Mouse (Mus musculus): ENCODE data around the gene Ugt2b34.
"Not testable (repeated sequence)": the region's sequence is repeated elsewhere in the genome, so short reads cannot be mapped to it uniquely, and the experiment has no call there.

Gene Ugt2b34

GRCm38 (mm10) chr5:86906758-86907157, at the start of gene Ugt2b34:
Gene Ugt2b34, minus strand, starts transcription at chr5:86906937.
- in situ Hi-C loops (cut with MboI): no loop called here

- in situ Hi-C loops (cut with MboI): no loop called here
Measured at GRCm38 (mm10) chr5:86942111-86942510, 35.4 kb upstream of the Ugt2b34 start.

DNA sequence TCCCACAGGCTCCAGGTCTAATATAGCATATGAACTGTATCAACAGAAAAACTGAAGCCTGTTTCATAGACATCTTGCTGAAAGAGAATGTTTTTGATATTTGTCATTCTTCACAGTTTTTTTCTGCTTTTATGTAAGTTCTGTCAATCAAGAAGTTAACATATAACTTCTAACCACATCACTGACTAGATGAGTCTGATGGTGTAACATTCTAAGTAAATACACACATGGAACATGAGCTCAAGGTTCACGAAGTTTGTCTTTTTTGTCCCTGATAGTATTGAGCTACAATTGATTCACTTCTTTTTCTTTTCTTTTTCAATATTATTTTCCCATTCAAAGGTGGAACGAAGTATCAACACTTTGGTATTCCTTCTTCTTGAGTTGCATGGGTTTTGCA, 19.7 kb upstream of the Ugt2b34 start, which contains the start of gene Ugt2b1:
Gene Ugt2b1 (minus strand): TSS at position 105 of the 400 bp plus-strand sequence.
- in situ Hi-C loops (cut with MboI): no loop called here

GRCm38 (mm10) chr5:86920661-86921233, 14.0 kb upstream of the Ugt2b34 start:
- in situ Hi-C loops (cut with MboI): no loop called here

DNA sequence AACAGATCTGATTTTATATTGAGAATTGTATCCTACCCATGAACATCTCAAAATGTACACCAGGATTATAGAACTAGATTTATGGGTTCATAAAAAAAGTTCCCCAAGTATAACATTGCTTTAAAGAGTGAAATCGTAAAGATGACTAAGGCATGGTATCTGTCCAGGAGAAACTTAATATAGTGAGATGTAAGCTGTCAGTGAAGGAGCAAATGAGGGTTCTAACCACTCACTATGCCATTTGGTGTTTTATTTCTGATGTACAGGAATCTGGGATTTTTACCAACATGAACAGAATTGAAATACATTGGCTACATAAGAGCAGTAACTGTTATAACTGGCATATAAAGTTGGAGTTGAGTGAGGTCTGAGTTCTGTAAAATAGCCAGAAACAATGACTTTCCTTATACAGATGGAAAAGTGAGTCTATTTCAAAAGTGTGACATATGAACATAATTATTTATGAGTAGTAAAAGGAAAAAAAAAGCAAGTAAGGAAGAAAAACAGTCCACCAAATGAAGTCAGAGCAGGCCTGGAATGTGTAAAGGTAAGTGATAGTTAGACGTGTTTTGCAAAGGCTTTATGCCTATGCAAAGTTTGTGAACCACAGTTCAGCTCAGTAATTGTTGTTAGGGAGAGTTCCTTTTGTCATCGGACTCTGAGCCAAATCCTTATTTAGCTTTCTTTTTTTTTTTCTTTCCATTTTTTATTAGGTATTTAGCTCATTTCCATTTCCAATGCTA, 4.8 kb upstream of the Ugt2b34 start:
- in situ Hi-C loops (cut with MboI): no loop called here

- in situ Hi-C loops (cut with MboI): no loop called here
Measured at GRCm38 (mm10) chr5:86910770-86911169, 4.0 kb upstream of the Ugt2b34 start.

DNA sequence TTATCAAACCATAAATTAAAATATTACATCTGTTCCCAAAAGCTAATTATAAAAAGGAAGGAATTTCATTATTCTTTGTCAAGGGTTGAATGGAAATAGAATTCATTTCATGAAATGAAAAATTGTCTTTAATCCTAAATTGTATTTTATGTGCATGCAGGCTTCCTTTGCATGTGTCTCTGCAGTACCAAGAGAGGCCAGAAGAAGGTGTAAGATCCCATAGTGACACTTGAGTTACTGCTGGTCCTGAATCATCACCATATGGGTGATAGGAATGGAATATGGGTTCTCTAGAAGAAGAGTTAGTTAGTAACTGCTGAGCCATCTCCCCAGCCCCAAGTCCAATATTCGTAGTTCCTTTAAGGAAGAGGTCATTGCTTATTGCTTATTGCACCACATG, 16.8 kb downstream of the Ugt2b34 start:
- in situ Hi-C loops (cut with MboI): no loop called here

DNA sequence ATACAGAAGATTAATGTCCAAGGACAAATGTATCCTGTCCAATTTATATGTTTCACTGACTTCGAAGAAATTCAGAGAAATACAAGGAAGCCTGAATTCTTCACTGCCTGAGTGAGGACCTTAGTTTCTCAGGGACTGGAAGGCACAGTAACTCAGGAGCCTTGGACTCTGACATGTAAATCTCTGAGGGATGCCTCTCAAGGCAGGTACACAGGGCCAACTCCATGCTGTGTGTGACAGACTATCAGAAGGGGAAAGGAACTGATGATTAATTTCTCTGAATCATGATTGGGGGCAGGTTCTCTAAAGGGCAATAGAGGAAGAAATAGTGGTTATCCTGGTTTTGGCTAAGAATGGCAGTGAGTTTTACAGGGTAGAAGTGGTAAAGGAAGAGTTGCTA, 18.3 kb downstream of the Ugt2b34 start:
- in situ Hi-C loops (cut with MboI): no loop called here

- in situ Hi-C loops (cut with MboI): no loop called here
Measured at GRCm38 (mm10) chr5:86887081-86887480, 19.7 kb downstream of the Ugt2b34 start.

DNA sequence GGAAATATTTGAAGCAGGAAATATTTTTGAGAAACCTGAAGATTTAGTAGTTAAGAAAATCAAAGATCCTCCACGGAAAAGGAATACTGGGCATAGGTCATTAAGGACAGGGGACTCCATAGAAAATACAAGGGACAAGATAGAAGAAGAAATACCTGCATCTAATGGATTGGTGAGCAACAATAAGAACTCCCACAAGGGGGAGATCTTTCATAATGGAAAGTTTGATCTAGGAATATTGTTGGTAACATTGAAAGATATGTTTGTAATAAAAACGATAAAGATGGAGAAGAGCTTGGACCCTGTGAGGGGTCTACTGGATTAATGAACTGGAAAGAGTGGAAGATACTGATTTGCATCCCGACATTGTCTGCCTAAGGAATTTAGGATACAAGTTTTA, 20.1 kb downstream of the Ugt2b34 start:
- in situ Hi-C loops (cut with MboI): no loop called here

GRCm38 (mm10) chr5:86871877-86872276, 34.9 kb downstream of the Ugt2b34 start:
- in situ Hi-C loops (cut with MboI): no loop called here

DNA sequence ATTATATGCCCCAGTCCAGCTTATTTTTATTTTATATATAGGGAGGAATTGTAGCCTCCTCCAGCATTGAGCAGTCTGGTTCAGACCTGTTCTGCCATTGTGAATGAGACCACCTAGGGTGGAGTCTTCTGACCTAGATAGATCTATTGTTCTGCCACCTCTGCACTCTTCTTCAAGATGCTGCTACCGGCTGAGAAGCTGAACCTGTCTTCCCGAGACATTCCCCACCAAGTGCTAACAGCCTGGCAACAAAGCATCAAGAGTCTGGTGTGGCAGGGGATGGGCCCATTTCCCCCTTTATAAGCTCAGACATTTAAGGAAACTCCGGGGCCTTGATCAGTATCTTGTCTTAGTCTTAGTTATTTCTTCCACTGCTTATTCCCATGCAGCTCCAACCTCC, 48.4 kb downstream of the Ugt2b34 start:
- in situ Hi-C loops (cut with MboI): no loop called here

GRCm38 (mm10) chr5:86857682-86858081, 49.1 kb downstream of the Ugt2b34 start:
- in situ Hi-C loops (cut with MboI): no loop called here

DNA sequence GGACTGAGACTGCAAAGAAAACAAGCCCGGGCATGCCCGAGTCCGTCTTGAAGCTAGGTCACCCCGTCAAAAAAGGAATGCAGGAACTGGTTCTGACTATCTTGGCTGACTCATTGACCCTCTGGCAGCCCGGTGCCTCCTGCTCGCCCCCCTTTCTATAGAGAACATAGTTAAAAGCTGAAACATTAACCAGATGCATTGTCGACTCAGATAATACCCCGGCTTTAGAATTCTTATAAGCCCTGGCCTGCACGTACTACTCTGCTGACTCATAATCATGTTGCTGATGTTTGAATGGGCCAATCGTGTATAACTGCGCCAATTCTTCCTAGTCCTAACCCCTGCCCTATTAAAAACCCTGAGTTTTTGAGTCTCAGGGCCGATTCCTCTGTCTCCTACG, 50.2 kb downstream of the Ugt2b34 start:
- in situ Hi-C loops (cut with MboI): not testable (repeated sequence)

GRCm38 (mm10) chr5:86851658-86852057, 55.1 kb downstream of the Ugt2b34 start:
- in situ Hi-C loops (cut with MboI): no loop called here

DNA sequence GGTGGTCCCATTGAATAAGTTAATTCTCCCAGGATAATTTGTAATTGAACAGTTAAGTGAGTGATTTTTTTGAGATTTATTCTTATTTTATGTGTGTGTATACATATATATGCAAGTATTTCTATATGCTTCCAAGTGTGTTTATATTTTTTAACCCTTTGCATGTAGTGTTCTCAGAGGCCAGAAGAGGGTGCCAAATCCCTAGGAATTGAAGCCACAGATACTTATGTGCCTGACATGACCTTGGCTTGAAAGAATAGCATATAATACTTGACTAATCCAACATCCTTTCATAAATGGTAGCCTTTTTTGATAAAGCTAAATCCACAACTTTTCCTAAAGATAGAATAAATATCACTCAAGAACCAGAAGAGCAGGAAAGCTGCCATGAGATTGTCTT, 56.6 kb downstream of the Ugt2b34 start:
- in situ Hi-C loops (cut with MboI): no loop called here

GRCm38 (mm10) chr5:86841261-86841660, 65.5 kb downstream of the Ugt2b34 start:
- in situ Hi-C loops (cut with MboI): not testable (repeated sequence)

GRCm38 (mm10) chr5:86840207-86840606, 66.5 kb downstream of the Ugt2b34 start:
- in situ Hi-C loops (cut with MboI): no loop called here
